Mouse (Mus musculus) G1E (cell line): Measurements from ENCODE around the gene Zdhhc7.

Source experiments
- CTCF ChIP-seq: IDR thresholded peaks from 2 replicates; pipeline ENCODE4 v1.5.1; 2012; ENCODE audit warnings: low read depth, low read length, inconsistent platforms, mixed read lengths
- GATA1 ChIP-seq: IDR thresholded peaks from 2 replicates; pipeline ENCODE4 v1.6.1; 2012; ENCODE audit warnings: borderline replicate concordance, low read length, inconsistent platforms, mixed read lengths
- GATA2 ChIP-seq: IDR thresholded peaks from 2 replicates; pipeline ENCODE4 v1.6.1; 2012; ENCODE audit warnings: low read depth, low read length, inconsistent platforms, borderline replicate concordance
- POLR2AphosphoS5 ChIP-seq: IDR thresholded peaks from 2 replicates; pipeline ENCODE4 v1.6.1; 2012; ENCODE audit warnings: low read depth, low read length, inconsistent platforms; ENCODE audit not compliant: insufficient replicate concordance
- TAL1 ChIP-seq: conservative IDR thresholded peaks from 2 replicates; pipeline ENCODE4 v1.6.1; 2012; ENCODE audit warnings: low read depth, low read length, inconsistent platforms, mixed read lengths

GRCm38 (mm10) chr8:120103916-120104315 is 2.6 kb upstream of the Zdhhc7 start:
- TF ChIP-seq CTCF (no peak), TAL1 (no peak), GATA1 (no peak), POLR2AphosphoS5 (no peak), GATA2 (no peak)
